Mouse (Mus musculus): ENCODE data around the gene Nr1i3. TPM values are rescaled to one million over a fixed set of nuclear protein-coding genes. Genes with fewer than 3 reads are reported as not detected.

The Nr1i3 gene
- total and polyA plus RNA-seq, 2 experiments from 2014 or later = 0.30 TPM; not detected in 1

- no peak for DNase-seq (ENCODE audit: low spot score)
- peak overlapping the region; percentile 15; the same call in 1 of the 2 replicates for H3K27ac ChIP-seq (ENCODE audit: low read depth)
- H3K27me3 ChIP-seq (ENCODE audit: control insufficient read depth, insufficient read depth, low read length) = no peaks in the 10 kb centered on the region
- H3K4me3 ChIP-seq (ENCODE audit: low read depth, low read length) = peak overlapping the region; percentile 66
- peaks cover 24% of the 10 kb centered on the region for H3K36me3 ChIP-seq (replicated peaks; ENCODE audit: control insufficient read depth, insufficient read depth, low read length)
- H3K4me1 ChIP-seq (ENCODE audit: control insufficient read depth, insufficient read depth) = peaks cover 8% of the 10 kb centered on the region
- peak overlapping the region; percentile 56 for H3K9ac ChIP-seq (replicated peaks; ENCODE audit: low read depth, low read length)
- ATAC-seq (ENCODE audit: insufficient read depth, low read depth) = no peak
- WGBS = 5% methylated on average over 22 of the region's 22 CpGs
- H3K9me3 ChIP-seq (replicated peaks; ENCODE audit: control insufficient read depth, low read length) = no peaks in the 10 kb centered on the region
- no peak for TF ChIP-seq EP300 (IDR thresholded peaks at IDR 0.05; ENCODE audit: low read depth)
- no peak for TF ChIP-seq CTCF (IDR thresholded peaks at IDR 0.05; ENCODE audit: low read depth)
- H3K4me2 ChIP-seq (ENCODE audit: low read depth, low read length) = peak overlapping the region; percentile 77
Observed at GRCm38 (mm10) chr1:171221281-171222193, 7.8 kb downstream of the Nr1i3 start.

GRCm38 (mm10) chr1:171222238-171223155 lies 8.7 kb downstream of the Nr1i3 start, which contains the start of gene Tomm40l:
Gene Tomm40l (minus strand): TSS chr1:171222514.
- TF ChIP-seq CTCF (IDR thresholded peaks at IDR 0.05; ENCODE audit: low read depth) (peak; percentile 79), EP300 (IDR thresholded peaks at IDR 0.05; ENCODE audit: low read depth) (no peak; the same call in 1 of the 2 replicates)
- ATAC-seq (ENCODE audit: insufficient read depth, low read depth) = peak; percentile 97
- peak within 1 kb of the TSS; percentile 56 for H3K9ac ChIP-seq (replicated peaks; ENCODE audit: low read depth, low read length)
- no peaks in the 10 kb centered on the region for H3K9me3 ChIP-seq (replicated peaks; ENCODE audit: control insufficient read depth, low read length)
- peak; percentile 100 for DNase-seq (ENCODE audit: low spot score)
- peaks cover 24% of the 10 kb centered on the region for H3K36me3 ChIP-seq (replicated peaks; ENCODE audit: control insufficient read depth, insufficient read depth, low read length)
- peak within 1 kb of the TSS; percentile 66 for H3K4me3 ChIP-seq (ENCODE audit: low read depth, low read length)
- peak within 1 kb of the TSS; percentile 94 for H3K27ac ChIP-seq (ENCODE audit: low read depth)
- WGBS = under 1% methylated on average over 28 of the region's 28 CpGs
- no peaks in the 10 kb centered on the region for H3K27me3 ChIP-seq (ENCODE audit: control insufficient read depth, insufficient read depth, low read length)
- peak within 1 kb of the TSS; percentile 77 for H3K4me2 ChIP-seq (ENCODE audit: low read depth, low read length)
- peaks cover 8% of the 10 kb centered on the region for H3K4me1 ChIP-seq (ENCODE audit: control insufficient read depth, insufficient read depth)

GRCm38 (mm10) chr1:171223168-171223567 lies 9.4 kb downstream of the Nr1i3 start:
- peak overlapping the region; percentile 66 for H3K4me3 ChIP-seq (ENCODE audit: low read depth, low read length)
- no peak for TF ChIP-seq EP300 (IDR thresholded peaks at IDR 0.05; ENCODE audit: low read depth)
- TF ChIP-seq CTCF (IDR thresholded peaks at IDR 0.05; ENCODE audit: low read depth) = no peak
- 0 out of 2 replicates have a peak overlapping the region, but pooled peaks have one; percentile 41 for H3K9ac ChIP-seq (replicated peaks; ENCODE audit: low read depth, low read length)
- H3K36me3 ChIP-seq (replicated peaks; ENCODE audit: control insufficient read depth, insufficient read depth, low read length) = peaks cover 24% of the 10 kb centered on the region
- WGBS = 83% methylated on average over 6 of the region's 6 CpGs
- H3K27me3 ChIP-seq (ENCODE audit: control insufficient read depth, insufficient read depth, low read length) = no peaks in the 10 kb centered on the region
- H3K4me1 ChIP-seq (ENCODE audit: control insufficient read depth, insufficient read depth) = peaks cover 8% of the 10 kb centered on the region
- peak overlapping the region; percentile 44 for H3K4me2 ChIP-seq (ENCODE audit: low read depth, low read length)
- DNase-seq (ENCODE audit: low spot score) = no peak
- no peaks in the 10 kb centered on the region for H3K9me3 ChIP-seq (replicated peaks; ENCODE audit: control insufficient read depth, low read length)
- no peak for ATAC-seq (ENCODE audit: insufficient read depth, low read depth)
- H3K27ac ChIP-seq (ENCODE audit: low read depth) = peak overlapping the region; percentile 94

- ATAC-seq (ENCODE audit: insufficient read depth, low read depth) (no peak), DNase-seq (ENCODE audit: low spot score) (no peak)
- H3K9ac ChIP-seq (replicated peaks; ENCODE audit: low read depth, low read length) = no peak overlapping the region
- 52% methylated on average over 2 of the region's 2 CpGs for WGBS
- peaks cover 17% of the 10 kb centered on the region for H3K36me3 ChIP-seq (replicated peaks; ENCODE audit: control insufficient read depth, insufficient read depth, low read length)
- TF ChIP-seq CTCF (IDR thresholded peaks at IDR 0.05; ENCODE audit: low read depth) (no peak), EP300 (IDR thresholded peaks at IDR 0.05; ENCODE audit: low read depth) (no peak)
- no peaks in the 10 kb centered on the region for H3K9me3 ChIP-seq (replicated peaks; ENCODE audit: control insufficient read depth, low read length)
- no peaks in the 10 kb centered on the region for H3K27me3 ChIP-seq (ENCODE audit: control insufficient read depth, insufficient read depth, low read length)
- no peak overlapping the region for H3K27ac ChIP-seq (ENCODE audit: low read depth)
- H3K4me3 ChIP-seq (ENCODE audit: low read depth, low read length) = no peak overlapping the region
- H3K4me2 ChIP-seq (ENCODE audit: low read depth, low read length) = no peak overlapping the region
- H3K4me1 ChIP-seq (ENCODE audit: control insufficient read depth, insufficient read depth) = peaks cover 8% of the 10 kb centered on the region
Observed at GRCm38 (mm10) chr1:171223796-171224195, 10.0 kb downstream of the Nr1i3 start.

GRCm38 (mm10) chr1:171224857-171225256 lies 11.1 kb downstream of the Nr1i3 start, which contains the start of gene Apoa2:
Gene Apoa2 (plus strand): TSS chr1:171225054.
- no peak for TF ChIP-seq EP300 (IDR thresholded peaks at IDR 0.05; ENCODE audit: low read depth)
- no peak for TF ChIP-seq CTCF (IDR thresholded peaks at IDR 0.05; ENCODE audit: low read depth)
- Histone ChIP-seq H3K36me3 (replicated peaks; ENCODE audit: control insufficient read depth, insufficient read depth, low read length) (peaks cover 7% of the 10 kb centered on the region), H3K9me3 (replicated peaks; ENCODE audit: control insufficient read depth, low read length) (no peaks in the 10 kb centered on the region), H3K4me2 (ENCODE audit: low read depth, low read length) (no peak within 1 kb of the TSS), H3K27ac (ENCODE audit: low read depth) (no peak within 1 kb of the TSS), H3K4me3 (ENCODE audit: low read depth, low read length) (no peak within 1 kb of the TSS), H3K4me1 (ENCODE audit: control insufficient read depth, insufficient read depth) (peaks cover 8% of the 10 kb centered on the region), H3K9ac (replicated peaks; ENCODE audit: low read depth, low read length) (no peak within 1 kb of the TSS), H3K27me3 (ENCODE audit: control insufficient read depth, insufficient read depth, low read length) (no peaks in the 10 kb centered on the region)
- DNase-seq (ENCODE audit: low spot score) = no peak
- 85% methylated on average over 5 of the region's 5 CpGs for WGBS
- ATAC-seq (ENCODE audit: insufficient read depth, low read depth) = no peak

Measured in heart, postnatal 0 days (tissue).